Mouse (Mus musculus) adrenal gland, postnatal 25 days (tissue): ENCODE measurements at regions not wholly inside any gene's neighbourhood (a gene's known extent, or its start where the extent isn't known, plus 50 kb on each side); places are given as distances from the start of the nearest gene placed in this dataset.

ENCODE experiments used
- DNase-seq: peaks from one replicate; pipeline ENCODE4 v3.0.0; 2021; ENCODE audit warnings: mixed read lengths

GRCm38 (mm10) chr8:12330886-12331285 is 52.3 kb downstream of the A230072I06Rik start:
- no peak for DNase-seq

GRCm38 (mm10) chr8:12331652-12332051 is 53.0 kb downstream of the A230072I06Rik start:
- DNase-seq: peak; percentile 54

- no peak for DNase-seq
Measured at GRCm38 (mm10) chr8:12334081-12334480, 55.5 kb downstream of the A230072I06Rik start.

GRCm38 (mm10) chr8:12334605-12335004 is 56.0 kb downstream of the A230072I06Rik start:
- DNase-seq: no peak

- DNase-seq: no peak
Measured at GRCm38 (mm10) chr8:12339149-12339924, 55.8 kb upstream of the Sox1 start.

DNA sequence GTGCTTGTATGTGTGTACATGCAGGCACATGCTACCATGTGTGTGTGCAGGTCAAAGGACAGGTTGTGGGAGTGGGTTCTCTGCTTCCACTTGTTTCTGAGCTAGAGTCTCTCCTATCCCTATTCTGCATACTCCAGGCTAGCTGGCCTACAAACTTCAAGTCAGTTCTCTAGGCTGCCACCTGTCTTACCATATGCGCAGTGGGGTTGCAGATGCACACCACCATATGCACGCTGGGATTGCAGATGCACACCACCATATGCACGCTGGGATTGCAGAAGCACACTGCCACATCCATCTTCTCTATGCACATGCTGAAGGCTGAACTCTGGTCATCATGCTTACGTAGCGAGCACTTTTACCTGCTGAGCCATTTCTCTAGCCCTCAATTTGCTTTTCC is 54.1 kb upstream of the Sox1 start:
- no peak for DNase-seq
